21 mouse cellular contexts compared by ENCODE assay signal in genomic region chr3:37487639-37488038, GRCm38 (mm10).
"Had no signal": no experiment of that assay in that cellular context is flagged by ENCODE, and none has a peak within 500 bp of the region (broad histone marks: within the 10 kb centered on the region; RNA-seq: fewer than 3 reads in every experiment).

No protein-coding gene starts in this region.

- H3K36me3 ChIP-seq: midbrain, embryonic 10.5 days; midbrain, embryonic 13.5 days; neural tube, embryonic 13.5 days; stomach, embryonic 15.5 days had no signal

- H3K9me3 ChIP-seq: midbrain, embryonic 10.5 days; midbrain, embryonic 13.5 days; neural tube, embryonic 13.5 days; stomach, embryonic 15.5 days had no signal

- DNase-seq: kidney, adult 18-20 months; kidney, adult 9 months; kidney, postnatal 25 days; layer of hippocampus, postnatal 36 days; lung, adult 18-20 months; lung, postnatal 14 days; lung, postnatal 4 days; retina, postnatal 1 day; right cerebral cortex, postnatal 25 days; spleen, adult 18-20 months; thymus, postnatal 25 days had no signal

- H3K4me1 ChIP-seq: midbrain, embryonic 10.5 days; midbrain, embryonic 13.5 days; neural tube, embryonic 13.5 days; stomach, embryonic 15.5 days had no signal

- H3K9ac ChIP-seq: midbrain, embryonic 13.5 days; neural tube, embryonic 13.5 days; stomach, embryonic 15.5 days had no signal

- H3K4me3 ChIP-seq: layer of hippocampus, adult 2 months; left cerebral cortex, adult 2 months; midbrain, embryonic 10.5 days; midbrain, embryonic 13.5 days; myocyte; neural tube, embryonic 13.5 days; stomach, embryonic 15.5 days had no signal

- ATAC-seq: inflammation-experienced regulatory T-cells, adult 6 months; intestine, embryonic 16.5 days; midbrain, embryonic 13.5 days; midbrain, embryonic 16.5 days had no signal

- H3K27ac ChIP-seq: layer of hippocampus, adult 2 months; left cerebral cortex, adult 2 months; midbrain, embryonic 10.5 days; midbrain, embryonic 13.5 days; neural tube, embryonic 13.5 days; stomach, embryonic 15.5 days had no signal

- H3K4me2 ChIP-seq: midbrain, embryonic 13.5 days; neural tube, embryonic 13.5 days; stomach, embryonic 15.5 days had no signal

- H3K27me3 ChIP-seq: midbrain, embryonic 13.5 days; neural tube, embryonic 13.5 days; stomach, embryonic 15.5 days had no signal
